Mouse (Mus musculus) liver, adult (tissue): Measurements from ENCODE around the gene Nostrin.

Experiments used
- GATA4 ChIP-seq: IDR thresholded peaks from 2 replicates; pipeline ENCODE4 v1.6.1; 2014; ENCODE audit warnings: mild to moderate bottlenecking, low read length; ENCODE audit not compliant: insufficient replicate concordance

Nostrin gene

GRCm38 (mm10) chr2:69116767-69117166 lies 18.8 kb upstream of the Nostrin start:
- peak; percentile 31; the same call in 1 of the 2 replicates for TF ChIP-seq GATA4

- TF ChIP-seq GATA4 = no peak
These were observed 16.6 kb upstream of the Nostrin start for GRCm38 (mm10) chr2:69118994-69119393.

GRCm38 (mm10) chr2:69119718-69120117 lies 15.9 kb upstream of the Nostrin start:
- no peak for TF ChIP-seq GATA4

GRCm38 (mm10) chr2:69121681-69122080 lies 13.9 kb upstream of the Nostrin start:
- TF ChIP-seq GATA4 = no peak

- no peak for TF ChIP-seq GATA4
These were observed 10.2 kb upstream of the Nostrin start for GRCm38 (mm10) chr2:69125425-69125824.

- no peak for TF ChIP-seq GATA4
These were observed 7.3 kb upstream of the Nostrin start for GRCm38 (mm10) chr2:69128321-69128720.

- no peak for TF ChIP-seq GATA4
These were observed 6.6 kb upstream of the Nostrin start for GRCm38 (mm10) chr2:69128921-69129395.

GRCm38 (mm10) chr2:69129425-69130210 lies 6.0 kb upstream of the Nostrin start:
- peak; percentile 80; the same call in 1 of the 2 replicates for TF ChIP-seq GATA4

GRCm38 (mm10) chr2:69132046-69132445 lies 3.6 kb upstream of the Nostrin start:
- no peak for TF ChIP-seq GATA4

GRCm38 (mm10) chr2:69132488-69133040 lies 3.0 kb upstream of the Nostrin start:
- TF ChIP-seq GATA4 = no peak

GRCm38 (mm10) chr2:69134186-69134585 lies 1.4 kb upstream of the Nostrin start:
- TF ChIP-seq GATA4 = no peak

- TF ChIP-seq GATA4 = peak; percentile 47; the same call in 1 of the 2 replicates
These were observed 663 bp upstream of the Nostrin start for GRCm38 (mm10) chr2:69134937-69135336.

GRCm38 (mm10) chr2:69137406-69138084 lies 1.9 kb downstream of the Nostrin start:
- TF ChIP-seq GATA4 = peak; percentile 54; the same call in 1 of the 2 replicates

GRCm38 (mm10) chr2:69138759-69139158 lies 3.2 kb downstream of the Nostrin start:
- TF ChIP-seq GATA4 = no peak

- no peak; the same call in 1 of the 2 replicates for TF ChIP-seq GATA4
These were observed 4.6 kb downstream of the Nostrin start for GRCm38 (mm10) chr2:69140215-69140614.

GRCm38 (mm10) chr2:69140816-69141215 lies 5.2 kb downstream of the Nostrin start:
- no peak for TF ChIP-seq GATA4
